Comparison of ENCODE assay signal across 8 mouse cellular contexts in the genomic region with DNA sequence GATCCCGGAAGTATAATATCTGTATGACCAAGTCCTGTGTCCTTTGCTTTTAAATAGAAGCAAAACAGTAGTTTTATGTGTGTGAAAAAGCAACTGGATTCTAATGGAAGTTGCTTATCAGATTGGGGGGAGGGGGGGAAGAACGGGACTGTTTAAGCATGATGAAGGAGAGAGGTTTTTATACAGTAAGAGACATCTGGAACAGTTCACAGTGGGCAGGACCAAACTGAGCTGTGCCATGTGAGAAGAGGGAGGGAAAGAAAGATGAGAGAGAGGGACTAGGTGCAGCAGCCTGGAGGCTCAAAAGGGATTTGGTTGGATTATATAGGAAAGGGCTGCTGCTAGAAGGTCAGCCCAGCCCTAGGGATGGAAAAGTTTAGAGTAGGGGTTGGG. TPM values are rescaled to one million over a fixed set of nuclear protein-coding genes. Genes with fewer than 3 reads are reported as not detected.
DNase-seq lines count a peak whose midpoint lies in the region; ATAC-seq and TF ChIP-seq lines count a peak whose summit lies in the region.

No protein-coding gene starts in this region.

- H3K9me3 ChIP-seq in heart, embryonic 11.5 days (replicated peaks; ENCODE audit: control insufficient read depth, low read length) = no peaks in the 10 kb centered on the region
- H3K9me3 ChIP-seq in limb, embryonic 14.5 days (ENCODE audit: control insufficient read depth, low read length) = no peaks in the 10 kb centered on the region

- no peaks in the 10 kb centered on the region for H3K36me3 ChIP-seq in heart, embryonic 11.5 days (ENCODE audit: control insufficient read depth, insufficient read depth, low read length)
- no peaks in the 10 kb centered on the region for H3K36me3 ChIP-seq in limb, embryonic 14.5 days (ENCODE audit: control insufficient read depth, insufficient read depth, low read length)

- peak overlapping the region; percentile 85 for H3K9ac ChIP-seq in heart, embryonic 11.5 days (ENCODE audit: low read depth, low read length)
- H3K9ac ChIP-seq in limb, embryonic 14.5 days (ENCODE audit: low read depth, low read length, severe bottlenecking) = peak overlapping the region; percentile 70

- no peak for DNase-seq in heart, adult 18-20 months
- DNase-seq in ES-CJ7 (ENCODE audit: low read depth, low spot score) = peak; percentile 32
- DNase-seq in limb, embryonic 14.5 days (ENCODE audit: low spot score) = peak; percentile 9
- no peak for DNase-seq in c-Kit-positive CD71-positive TER-119-positive erythroid progenitor cells, embryonic 14.5 days (ENCODE audit: low spot score)
- DNase-seq in right cerebral cortex, postnatal 25 days = no peak

- H3K27ac ChIP-seq in heart, embryonic 11.5 days (ENCODE audit: low read depth, low read length) = peak overlapping the region; percentile 18; the same call in 1 of the 2 replicates
- 0 out of 2 replicates have a peak overlapping the region, but pooled peaks have one; percentile 40 for H3K27ac ChIP-seq in limb, embryonic 14.5 days (replicated peaks; ENCODE audit: low read depth, low read length)
- no peak overlapping the region for H3K27ac ChIP-seq in olfactory bulb, adult 2 months (ENCODE audit: insufficient read depth, low read depth, low read length)

- peaks cover 5% of the 10 kb centered on the region; the same call in 1 of the 2 replicates for H3K4me1 ChIP-seq in heart, embryonic 11.5 days (ENCODE audit: control insufficient read depth, insufficient read depth, low read length)
- no peaks in the 10 kb centered on the region for H3K4me1 ChIP-seq in limb, embryonic 14.5 days (ENCODE audit: control insufficient read depth, insufficient read depth, low read length)
- H3K4me1 ChIP-seq in olfactory bulb, adult 2 months (ENCODE audit: control insufficient read depth, insufficient read depth, low read length) = no peaks in the 10 kb centered on the region

- peak; percentile 75 for ATAC-seq in heart, embryonic 11.5 days (replicated peaks; ENCODE audit: insufficient number of reproducible peaks, low FRiP score, low TSS enrichment)
- peak; percentile 76 for ATAC-seq in erythroid progenitor cell, adult 5-6 weeks (replicated peaks; ENCODE audit: low FRiP score, poor library complexity, severe bottlenecking)
- peak; percentile 71 for ATAC-seq in limb, embryonic 14.5 days (ENCODE audit: low FRiP score, low read depth)

- 5% methylated on average over 2 of the region's 2 CpGs for WGBS in heart, embryonic 11.5 days (ENCODE audit: insufficient replicate concordance)
- 0% methylated on average over 2 of the region's 2 CpGs for WGBS in limb, embryonic 14.5 days
- 2% methylated on average over 2 of the region's 2 CpGs for WGBS in olfactory bulb, adult 2 months

- no peak for TF ChIP-seq POLR2A in limb, embryonic 14.5 days (IDR thresholded peaks at IDR 0.05; ENCODE audit: borderline replicate concordance, extremely low read depth, insufficient read depth, insufficient read length)
- no peak for TF ChIP-seq POLR2A in olfactory bulb, adult 2 months (IDR thresholded peaks at IDR 0.05; ENCODE audit: insufficient read depth, low read depth, low read length)

- H3K4me3 ChIP-seq in heart, embryonic 11.5 days (ENCODE audit: low read depth, low read length) = peak overlapping the region; percentile 79
- peak overlapping the region; percentile 55 for H3K4me3 ChIP-seq in limb, embryonic 14.5 days (replicated peaks; ENCODE audit: low read length)
- H3K4me3 ChIP-seq in olfactory bulb, adult 2 months (ENCODE audit: insufficient read depth, low read depth, low read length) = peak overlapping the region; percentile 56; the same call in 1 of the 2 replicates

- H3K4me2 ChIP-seq in heart, embryonic 11.5 days = peak overlapping the region; percentile 82
- peak overlapping the region; percentile 61 for H3K4me2 ChIP-seq in limb, embryonic 14.5 days (replicated peaks; ENCODE audit: low read depth, low read length, severe bottlenecking)

- no peaks in the 10 kb centered on the region for H3K27me3 ChIP-seq in heart, embryonic 11.5 days (ENCODE audit: control insufficient read depth, insufficient read depth, low read length)
- no peaks in the 10 kb centered on the region for H3K27me3 ChIP-seq in limb, embryonic 14.5 days (ENCODE audit: control insufficient read depth, insufficient read depth, low read length)

- TF ChIP-seq CTCF in olfactory bulb, adult 2 months (IDR thresholded peaks at IDR 0.05; ENCODE audit: insufficient read depth, low read depth, low read length) = no peak

RNA-seq across cellular contexts. Expression of gene Chac2, which starts 0.5 kb away (rescaled TPM):
- 16.7 and 17.2 TPM in 2 replicates for polyA plus RNA-seq in heart, embryonic 11.5 days (2014; fragmentation: Nextera tagmentation; extraction: Ambion mirVana)
- 10 to 100 TPM; 23.7 to 30.7 TPM for total RNA-seq in heart, adult 18-20 months (2021)
- 60.5 and 109 TPM in 2 replicates for total RNA-seq in erythroid progenitor cell, adult 5-6 weeks (2015; ENCODE audit: low replicate concordance)
- total RNA-seq in erythroid progenitor cell, adult 5-6 weeks (2017; ENCODE audit: low replicate concordance) = 144 and 152 TPM in 2 replicates
- 3.0 and 5.1 TPM in 2 replicates for polyA plus RNA-seq in limb, embryonic 14.5 days (2012; rRNA removed)
- polyA plus RNA-seq in limb, embryonic 14.5 days (2014; fragmentation: Nextera tagmentation; extraction: Ambion mirVana) = 10.9 and 12.0 TPM in 2 replicates
- not detected in 2 replicates for polyA plus RNA-seq in olfactory bulb, adult 2 months (2012; ENCODE audit: insufficient read depth, insufficient read length, low replicate concordance, missing spikeins)

RNA-seq across cellular contexts. Expression of gene Erlec1, which starts 32.5 kb away (rescaled TPM):
- 12.6 TPM in 2 replicates for polyA plus RNA-seq in heart, embryonic 11.5 days (2014; fragmentation: Nextera tagmentation; extraction: Ambion mirVana)
- total RNA-seq in heart, adult 18-20 months (2021) = 10 to 100 TPM; 40.5 to 42.2 TPM
- total RNA-seq in erythroid progenitor cell, adult 5-6 weeks (2015; ENCODE audit: low replicate concordance) = 36.9 and 73.2 TPM in 2 replicates
- total RNA-seq in erythroid progenitor cell, adult 5-6 weeks (2017; ENCODE audit: low replicate concordance) = 37.0 and 39.7 TPM in 2 replicates
- 26.9 and 38.4 TPM in 2 replicates for polyA plus RNA-seq in limb, embryonic 14.5 days (2012; rRNA removed)
- 15.2 and 15.6 TPM in 2 replicates for polyA plus RNA-seq in limb, embryonic 14.5 days (2014; fragmentation: Nextera tagmentation; extraction: Ambion mirVana)
- not detected in 2 replicates for polyA plus RNA-seq in olfactory bulb, adult 2 months (2012; ENCODE audit: insufficient read depth, insufficient read length, low replicate concordance, missing spikeins)

Comparison
In these comparisons a context has a peak if more than half of its experiments do, and no peak if none do; other contexts are left out.
1. DNase-seq: peak in ES-CJ7 (single experiment) and limb, embryonic 14.5 days (single experiment); none in heart, adult 18-20 months (0 of 2), c-Kit-positive CD71-positive TER-119-positive erythroid progenitor cells, embryonic 14.5 days (single experiment) and right cerebral cortex, postnatal 25 days (single experiment).
2. Peak in every context shown above with its lines, with median percentiles within 50 percentile points of each other: ATAC-seq and H3K4me3 ChIP-seq.